Comparison of ENCODE assay signal across 22 mouse cellular contexts in the genomic region with DNA sequence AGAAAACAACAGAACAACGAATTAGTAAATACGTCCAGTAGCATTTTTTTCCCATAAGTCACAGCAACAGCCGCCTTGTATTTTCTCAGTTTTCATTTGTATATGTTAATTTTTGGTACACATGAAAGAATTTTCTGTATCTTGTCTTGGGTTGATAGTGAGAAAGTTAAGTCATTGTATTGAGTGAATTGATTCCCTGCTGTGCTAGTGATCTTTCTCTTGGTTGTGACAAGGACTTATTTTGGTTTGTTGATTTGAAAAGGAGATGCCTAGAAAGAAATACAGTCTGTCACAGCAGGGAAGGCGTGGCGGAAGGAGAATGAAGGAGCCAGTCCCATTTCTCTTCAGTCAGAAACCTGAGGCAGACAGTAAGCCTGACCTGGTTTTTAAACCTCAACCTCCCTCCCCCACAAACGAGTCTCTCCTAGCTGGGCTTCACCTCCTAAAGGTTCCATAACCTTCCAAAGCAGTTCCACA. TPM values are rescaled to one million over a fixed set of nuclear protein-coding genes. Genes with fewer than 3 reads are reported as not detected.
DNase-seq lines count a peak whose midpoint lies in the region; ATAC-seq and TF ChIP-seq lines count a peak whose summit lies in the region.
"Had no signal": no experiment of that assay in that cellular context is flagged by ENCODE, and none has a peak within 500 bp of the region (broad histone marks: within the 10 kb centered on the region; RNA-seq: fewer than 3 reads in every experiment).

No protein-coding gene starts in this region.

- WGBS in kidney, embryonic 14.5 days: 72% methylated on average over 6 of the region's 6 CpGs

- H3K36me3 ChIP-seq in ES-E14 (ENCODE audit: control insufficient read depth, insufficient read depth, low read length, poor library complexity, severe bottlenecking): peaks cover 2% of the 10 kb centered on the region
- H3K36me3 ChIP-seq in kidney, embryonic 14.5 days (ENCODE audit: control insufficient read depth, insufficient read depth, low read length): no peaks in the 10 kb centered on the region
- H3K36me3 ChIP-seq: embryonic facial prominence, embryonic 12.5 days; forebrain, embryonic 15.5 days had no signal

- no peak overlapping the region for H3K4me2 ChIP-seq in kidney, embryonic 14.5 days (replicated peaks; ENCODE audit: low read depth, low read length)
- H3K4me2 ChIP-seq: embryonic facial prominence, embryonic 12.5 days; forebrain, embryonic 13.5 days; forebrain, embryonic 15.5 days had no signal

- DNase-seq in ES-CJ7 (ENCODE audit: low read depth, low spot score): peak; percentile 77
- peak; percentile 43 for DNase-seq in ES-E14 (ENCODE audit: low read depth, low spot score)
- DNase-seq in WW6 (ENCODE audit: low read depth, low spot score): peak; percentile 46
- no peak for DNase-seq in lung, adult 18-20 months
- DNase-seq: adrenal gland, adult 8-10 months; adrenal gland, postnatal 14 days; adrenal gland, postnatal 36 days; cerebellum, adult 11 months; cerebellum, adult 18-20 months; cerebellum, adult 8-10 months; cerebellum, adult 9-11 months; cerebellum, postnatal 14 days; cerebellum, postnatal 36 days; embryo, embryonic 11 days; forebrain, postnatal 0 days had no signal

- H3K27ac ChIP-seq in ES-E14 (ENCODE audit: insufficient read depth, low read depth, low read length, poor library complexity, severe bottlenecking): no peak overlapping the region; the same call in 1 of the 2 replicates
- H3K27ac ChIP-seq in kidney, embryonic 14.5 days (ENCODE audit: low read depth, low read length): no peak overlapping the region
- H3K27ac ChIP-seq: embryonic facial prominence, embryonic 12.5 days; forebrain, embryonic 13.5 days; forebrain, embryonic 15.5 days had no signal

- H3K4me1 ChIP-seq in ES-E14 (ENCODE audit: control insufficient read depth in 2 of 2, insufficient read depth in 2 of 2, low read length in 2 of 2, poor library complexity in 1 of 2): peaks cover 0 to 2% of the 10 kb centered on the region in 2 experiments; a peak in 1 of 4 replicates
- no peaks in the 10 kb centered on the region for H3K4me1 ChIP-seq in kidney, embryonic 14.5 days (ENCODE audit: control insufficient read depth, insufficient read depth, low read length)
- H3K4me1 ChIP-seq: embryonic facial prominence, embryonic 12.5 days; forebrain, embryonic 13.5 days; forebrain, embryonic 15.5 days had no signal

- H3K9ac ChIP-seq in ES-E14 (ENCODE audit: insufficient read depth, low read depth, low read length, poor library complexity, severe bottlenecking): no peak overlapping the region
- no peak overlapping the region for H3K9ac ChIP-seq in kidney, embryonic 14.5 days (ENCODE audit: low read depth, low read length)
- H3K9ac ChIP-seq: embryonic facial prominence, embryonic 12.5 days; forebrain, embryonic 13.5 days; forebrain, embryonic 15.5 days; forebrain, postnatal 0 days had no signal

- no peak overlapping the region for H3K4me3 ChIP-seq in ES-E14 (ENCODE audit: insufficient read depth in 1 of 2, low read depth in 1 of 2, low read length in 2 of 2, poor library complexity in 1 of 2, severe bottlenecking in 1 of 2)
- no peak overlapping the region for H3K4me3 ChIP-seq in kidney, embryonic 14.5 days (ENCODE audit: low read length)
- H3K4me3 ChIP-seq: embryonic facial prominence, embryonic 12.5 days; forebrain, embryonic 13.5 days; forebrain, embryonic 15.5 days had no signal

- ATAC-seq in cerebellum, adult (ENCODE audit: insufficient number of reproducible peaks, low FRiP score, low TSS enrichment): no peak
- no peak for ATAC-seq in kidney, embryonic 14.5 days (ENCODE audit: low FRiP score, low TSS enrichment)
- ATAC-seq: activated CD4-positive, CD25-positive, alpha-beta regulatory T cell, adult 4 months; forebrain, embryonic 13.5 days; forebrain, embryonic 15.5 days; forebrain, postnatal 0 days had no signal

- in situ Hi-C loops in ES-E14 (cut with MboI; ENCODE audit: low sequenced_read_pairs in 2 of 2, unreplicated experiment in 2 of 2): no loop called here

- H3K27me3 ChIP-seq in kidney, embryonic 14.5 days (ENCODE audit: control insufficient read depth, insufficient read depth, low read length): no peaks in the 10 kb centered on the region
- H3K27me3 ChIP-seq: embryonic facial prominence, embryonic 12.5 days; forebrain, embryonic 13.5 days; forebrain, embryonic 15.5 days had no signal

- no peaks in the 10 kb centered on the region for H3K9me3 ChIP-seq in ES-E14 (ENCODE audit: control insufficient read depth, insufficient read depth, low read depth, low read length)
- no peaks in the 10 kb centered on the region for H3K9me3 ChIP-seq in kidney, embryonic 14.5 days (ENCODE audit: control insufficient read depth, low read length)
- H3K9me3 ChIP-seq: embryonic facial prominence, embryonic 12.5 days; forebrain, embryonic 13.5 days; forebrain, embryonic 15.5 days had no signal

TF ChIP-seq in ES-E14, 5 proteins besides CTCF, POLR2A, EP300 and RAD21:
- TF ChIP-seq HCFC1 (IDR thresholded peaks at IDR 0.05; ENCODE audit: borderline replicate concordance, insufficient read depth, low read length) (no peak), ZNF384 (IDR thresholded peaks at IDR 0.05; ENCODE audit: low read depth, low read length) (no peak), MAFK (IDR thresholded peaks at IDR 0.05; ENCODE audit: insufficient read depth, low read depth, low read length) (0 out of 2 replicates have a peak, but pooled peaks have one; percentile 3), ZC3H11A (IDR thresholded peaks at IDR 0.05; ENCODE audit: borderline replicate concordance, low read depth, low read length) (no peak), CHD2 (IDR thresholded peaks at IDR 0.05; ENCODE audit: low read depth, low read length) (no peak)

RNA-seq across cellular contexts. Expression of a gene that starts 50.7 kb away (rescaled TPM):
- total RNA-seq in ES-E14 (2012; rRNA removed): 40.8 and 43.7 TPM in 2 replicates
- polyA plus RNA-seq in kidney, embryonic 14.5 days (2014; fragmentation: Nextera tagmentation; extraction: Ambion mirVana): 1.9 and 2.3 TPM in 2 replicates
- total RNA-seq: MEL had no signal

Comparison
In these comparisons a context has a peak if more than half of its experiments do, and no peak if none do; other contexts are left out.
1. DNase-seq: peak in ES-CJ7 (single experiment), ES-E14 (single experiment) and WW6 (single experiment); none in lung, adult 18-20 months (0 of 2).